Mouse (Mus musculus): ENCODE data around the gene Cdk11b. TPM values are rescaled to one million over a fixed set of nuclear protein-coding genes. Genes with fewer than 3 reads are reported as not detected.
"Not testable (repeated sequence)": the region's sequence is repeated elsewhere in the genome, so short reads cannot be mapped to it uniquely, and the experiment has no call there.

Gene Cdk11b
- polyA plus RNA-seq, 1 experiment, result 32.4 TPM

GRCm38 (mm10) chr4:155670236-155670635 is 45.6 kb downstream of the Cdk11b start:
- H3K4me3 ChIP-seq (ENCODE audit: insufficient read depth, low read depth, low read length); H3K4me1 ChIP-seq (ENCODE audit: control insufficient read depth, insufficient read depth, insufficient read length, low read length); H3K27ac ChIP-seq (replicated peaks; ENCODE audit: low read depth, low read length): not testable (repeated sequence)

GRCm38 (mm10) chr4:155672082-155672481 is 47.4 kb downstream of the Cdk11b start:
- H3K4me1 ChIP-seq (ENCODE audit: control insufficient read depth, insufficient read depth, insufficient read length, low read length), result peaks cover 3% of the 10 kb centered on the region; the same call in 1 of the 2 replicates
- H3K27ac ChIP-seq (replicated peaks; ENCODE audit: low read depth, low read length), result no peak overlapping the region
- no peak overlapping the region for H3K4me3 ChIP-seq (ENCODE audit: insufficient read depth, low read depth, low read length)

GRCm38 (mm10) chr4:155675991-155676390 is 51.3 kb downstream of the Cdk11b start:
- Histone ChIP-seq H3K4me3 (ENCODE audit: insufficient read depth, low read depth, low read length) (no peak overlapping the region), H3K4me1 (ENCODE audit: control insufficient read depth, insufficient read depth, insufficient read length, low read length) (no peaks in the 10 kb centered on the region), H3K27ac (replicated peaks; ENCODE audit: low read depth, low read length) (no peak overlapping the region)

GRCm38 (mm10) chr4:155683670-155684277 is 59.1 kb downstream of the Cdk11b start:
- H3K4me3 ChIP-seq (ENCODE audit: insufficient read depth, low read depth, low read length); H3K4me1 ChIP-seq (ENCODE audit: control insufficient read depth, insufficient read depth, insufficient read length, low read length): not testable (repeated sequence)

GRCm38 (mm10) chr4:155687764-155688163 is 63.1 kb downstream of the Cdk11b start:
- not testable (repeated sequence) for H3K27ac ChIP-seq (replicated peaks; ENCODE audit: low read depth, low read length); H3K4me3 ChIP-seq (ENCODE audit: insufficient read depth, low read depth, low read length); H3K4me1 ChIP-seq (ENCODE audit: control insufficient read depth, insufficient read depth, insufficient read length, low read length)

More at GRCm38 (mm10) chr4:155683670-155684277, 59.1 kb downstream of the Cdk11b start:
- H3K27ac ChIP-seq (replicated peaks; ENCODE audit: low read depth, low read length), result not testable (repeated sequence)

- Histone ChIP-seq H3K27ac (replicated peaks; ENCODE audit: low read depth, low read length) (no peak overlapping the region), H3K4me1 (ENCODE audit: control insufficient read depth, insufficient read depth, insufficient read length, low read length) (no peaks in the 10 kb centered on the region; the same call in 1 of the 2 replicates), H3K4me3 (ENCODE audit: insufficient read depth, low read depth, low read length) (no peak overlapping the region)
Observed at GRCm38 (mm10) chr4:155690571-155691375, 66.1 kb downstream of the Cdk11b start.

- no peak overlapping the region for H3K27ac ChIP-seq (replicated peaks; ENCODE audit: low read depth, low read length)
- H3K4me1 ChIP-seq (ENCODE audit: control insufficient read depth, insufficient read depth, insufficient read length, low read length), result no peaks in the 10 kb centered on the region; the same call in 1 of the 2 replicates
- H3K4me3 ChIP-seq (ENCODE audit: insufficient read depth, low read depth, low read length), result no peak overlapping the region
Observed at GRCm38 (mm10) chr4:155692421-155692820, 67.8 kb downstream of the Cdk11b start.

- H3K27ac ChIP-seq (replicated peaks; ENCODE audit: low read depth, low read length), result no peak within 1 kb of the TSS
- peak within 1 kb of the TSS; percentile 68 for H3K4me3 ChIP-seq (ENCODE audit: insufficient read depth, low read depth, low read length)
- no peaks in the 10 kb centered on the region; the same call in 1 of the 2 replicates for H3K4me1 ChIP-seq (ENCODE audit: control insufficient read depth, insufficient read depth, insufficient read length, low read length)
Observed at GRCm38 (mm10) chr4:155694111-155694481, 69.4 kb downstream of the Cdk11b start, which contains the start of gene Fndc10. Fndc10 (plus strand) TSS chr4:155694342.

GRCm38 (mm10) chr4:155694482-155695401 is 70.1 kb downstream of the Cdk11b start:
- H3K4me3 ChIP-seq (ENCODE audit: insufficient read depth, low read depth, low read length), result peak overlapping the region; percentile 68
- no peaks in the 10 kb centered on the region; the same call in 1 of the 2 replicates for H3K4me1 ChIP-seq (ENCODE audit: control insufficient read depth, insufficient read depth, insufficient read length, low read length)
- no peak overlapping the region for H3K27ac ChIP-seq (replicated peaks; ENCODE audit: low read depth, low read length)

- Histone ChIP-seq H3K27ac (replicated peaks; ENCODE audit: low read depth, low read length) (no peak overlapping the region), H3K4me1 (ENCODE audit: control insufficient read depth, insufficient read depth, insufficient read length, low read length) (no peaks in the 10 kb centered on the region; the same call in 1 of the 2 replicates), H3K4me3 (ENCODE audit: insufficient read depth, low read depth, low read length) (peak overlapping the region; percentile 68; the same call in 1 of the 2 replicates)
Observed at GRCm38 (mm10) chr4:155695531-155696062, 70.9 kb downstream of the Cdk11b start.

- no peak overlapping the region for H3K4me3 ChIP-seq (ENCODE audit: insufficient read depth, low read depth, low read length)
- no peak overlapping the region for H3K27ac ChIP-seq (replicated peaks; ENCODE audit: low read depth, low read length)
- no peaks in the 10 kb centered on the region; the same call in 1 of the 2 replicates for H3K4me1 ChIP-seq (ENCODE audit: control insufficient read depth, insufficient read depth, insufficient read length, low read length)
Observed at GRCm38 (mm10) chr4:155696261-155697255, 71.9 kb downstream of the Cdk11b start.
